Mouse (Mus musculus): ENCODE results near the gene Rgmb. TPM values are rescaled to one million over a fixed set of nuclear protein-coding genes. Genes with fewer than 3 reads are reported as not detected.
A peak's percentile ranks its signal among the peaks of the same experiment; 100 is the strongest.

Rgmb gene
- polyA plus RNA-seq, 1 experiment from 2014 or later: 20.0 TPM

- Histone ChIP-seq H3K27ac (peak overlapping the region; percentile 85), H3K4me2 (replicated peaks) (peak overlapping the region; percentile 43), H3K4me1 (peaks cover 69% of the 10 kb centered on the region)
Measured at GRCm38 (mm10) chr17:15808015-15808414, 22.8 kb downstream of the Rgmb start.

GRCm38 (mm10) chr17:15807295-15807984, 23.4 kb downstream of the Rgmb start:
- WGBS: 86% methylated on average over 23 of the region's 23 CpGs
- H3K27me3 ChIP-seq: no peaks in the 10 kb centered on the region
- peaks cover 18% of the 10 kb centered on the region for H3K36me3 ChIP-seq
- no peak overlapping the region for H3K4me3 ChIP-seq
- H3K4me1 ChIP-seq: peaks cover 64% of the 10 kb centered on the region
- H3K9me3 ChIP-seq: no peaks in the 10 kb centered on the region
- ATAC-seq (ENCODE audit: low FRiP score, low read depth): peak; percentile 28; the same call in 1 of the 2 replicates
- H3K27ac ChIP-seq: no peak overlapping the region
- H3K9ac ChIP-seq: no peak overlapping the region
- no peak overlapping the region for H3K4me2 ChIP-seq (replicated peaks)

More at GRCm38 (mm10) chr17:15808015-15808414, 22.8 kb downstream of the Rgmb start:
- no peak overlapping the region for H3K9ac ChIP-seq
- H3K9me3 ChIP-seq: no peaks in the 10 kb centered on the region
- H3K4me3 ChIP-seq: no peak overlapping the region
- 53% methylated on average over 4 of the region's 4 CpGs for WGBS
- H3K36me3 ChIP-seq: peaks cover 18% of the 10 kb centered on the region
- no peaks in the 10 kb centered on the region for H3K27me3 ChIP-seq
- ATAC-seq (ENCODE audit: low FRiP score, low read depth): no peak

- Histone ChIP-seq H3K4me2 (replicated peaks) (no peak overlapping the region), H3K27ac (no peak overlapping the region), H3K4me1 (peaks cover 32% of the 10 kb centered on the region), H3K36me3 (peaks cover 18% of the 10 kb centered on the region), H3K9ac (no peak overlapping the region), H3K27me3 (no peaks in the 10 kb centered on the region), H3K9me3 (no peaks in the 10 kb centered on the region), H3K4me3 (no peak overlapping the region)
- 47% methylated on average over 15 of the region's 15 CpGs for WGBS
- no peak for ATAC-seq (ENCODE audit: low FRiP score, low read depth)
Measured at GRCm38 (mm10) chr17:15804008-15804812, 26.6 kb downstream of the Rgmb start.

- Histone ChIP-seq H3K36me3 (no peaks in the 10 kb centered on the region), H3K9ac (no peak overlapping the region), H3K9me3 (no peaks in the 10 kb centered on the region; the same call in 1 of the 2 replicates), H3K27ac (no peak overlapping the region), H3K4me2 (replicated peaks) (no peak overlapping the region), H3K27me3 (no peaks in the 10 kb centered on the region), H3K4me3 (no peak overlapping the region), H3K4me1 (no peaks in the 10 kb centered on the region)
- 70% methylated on average over 3 of the region's 3 CpGs for WGBS
- ATAC-seq (ENCODE audit: low FRiP score, low read depth): no peak
Measured at GRCm38 (mm10) chr17:15799195-15799793, 31.5 kb downstream of the Rgmb start.

GRCm38 (mm10) chr17:15790716-15791115, 40.1 kb downstream of the Rgmb start:
- Histone ChIP-seq H3K4me3 (no peak overlapping the region), H3K36me3 (no peaks in the 10 kb centered on the region), H3K27ac (no peak overlapping the region), H3K4me2 (replicated peaks) (no peak overlapping the region), H3K9me3 (0 out of 2 replicates have a peak, but pooled peaks cover 2% of the 10 kb centered on the region), H3K9ac (no peak overlapping the region), H3K4me1 (no peaks in the 10 kb centered on the region), H3K27me3 (no peaks in the 10 kb centered on the region)
- ATAC-seq (ENCODE audit: low FRiP score, low read depth): no peak
- WGBS: 88% methylated on average over 8 of the region's 8 CpGs

GRCm38 (mm10) chr17:15787036-15787435, 43.8 kb downstream of the Rgmb start:
- H3K4me3 ChIP-seq: no peak overlapping the region
- WGBS: 28% methylated on average over 3 of the region's 3 CpGs
- no peak overlapping the region for H3K4me2 ChIP-seq (replicated peaks)
- H3K27me3 ChIP-seq: no peaks in the 10 kb centered on the region
- no peak for ATAC-seq (ENCODE audit: low FRiP score, low read depth)
- no peaks in the 10 kb centered on the region for H3K4me1 ChIP-seq
- H3K36me3 ChIP-seq: no peaks in the 10 kb centered on the region
- 0 out of 2 replicates have a peak, but pooled peaks cover 2% of the 10 kb centered on the region for H3K9me3 ChIP-seq
- no peak overlapping the region for H3K27ac ChIP-seq
- H3K9ac ChIP-seq: no peak overlapping the region

GRCm38 (mm10) chr17:15777979-15778378, 52.9 kb downstream of the Rgmb start:
- Histone ChIP-seq H3K4me1 (no peaks in the 10 kb centered on the region), H3K36me3 (0 out of 2 replicates have a peak, but pooled peaks cover under 1% of the 10 kb centered on the region), H3K4me3 (no peak overlapping the region), H3K27ac (no peak overlapping the region), H3K9me3 (no peaks in the 10 kb centered on the region), H3K4me2 (replicated peaks) (no peak overlapping the region), H3K27me3 (no peaks in the 10 kb centered on the region), H3K9ac (no peak overlapping the region)
- WGBS: 63% methylated on average over 6 of the region's 6 CpGs
- ATAC-seq (ENCODE audit: low FRiP score, low read depth): no peak

- 80% methylated on average over 5 of the region's 5 CpGs for WGBS
- no peak overlapping the region for H3K9ac ChIP-seq
- H3K27me3 ChIP-seq: no peaks in the 10 kb centered on the region
- H3K36me3 ChIP-seq: peaks cover 9% of the 10 kb centered on the region
- ATAC-seq (ENCODE audit: low FRiP score, low read depth): no peak
- no peak overlapping the region for H3K4me3 ChIP-seq
- no peaks in the 10 kb centered on the region for H3K9me3 ChIP-seq
- H3K4me1 ChIP-seq: no peaks in the 10 kb centered on the region
- H3K27ac ChIP-seq: no peak overlapping the region
- H3K4me2 ChIP-seq (replicated peaks): no peak overlapping the region
Measured at GRCm38 (mm10) chr17:15776349-15776748, 54.5 kb downstream of the Rgmb start.

GRCm38 (mm10) chr17:15774565-15775215, 56.1 kb downstream of the Rgmb start:
- no peak for ATAC-seq (ENCODE audit: low FRiP score, low read depth)
- Histone ChIP-seq H3K9me3 (no peaks in the 10 kb centered on the region), H3K9ac (no peak overlapping the region), H3K4me2 (replicated peaks) (no peak overlapping the region), H3K27me3 (no peaks in the 10 kb centered on the region), H3K36me3 (peaks cover 24% of the 10 kb centered on the region), H3K27ac (no peak overlapping the region), H3K4me1 (no peaks in the 10 kb centered on the region), H3K4me3 (no peak overlapping the region)
- WGBS: 83% methylated on average over 5 of the region's 5 CpGs

- Histone ChIP-seq H3K4me3 (no peak overlapping the region), H3K36me3 (peaks cover 27% of the 10 kb centered on the region), H3K9ac (no peak overlapping the region), H3K9me3 (no peaks in the 10 kb centered on the region), H3K4me1 (no peaks in the 10 kb centered on the region), H3K27me3 (no peaks in the 10 kb centered on the region), H3K4me2 (replicated peaks) (no peak overlapping the region), H3K27ac (no peak overlapping the region)
- WGBS: 84% methylated on average over 6 of the region's 6 CpGs
- no peak for ATAC-seq (ENCODE audit: low FRiP score, low read depth)
Measured at GRCm38 (mm10) chr17:15773956-15774355, 56.9 kb downstream of the Rgmb start.

GRCm38 (mm10) chr17:15769081-15769724, 61.6 kb downstream of the Rgmb start:
- no peaks in the 10 kb centered on the region for H3K27me3 ChIP-seq
- no peak overlapping the region for H3K4me2 ChIP-seq (replicated peaks)
- no peaks in the 10 kb centered on the region for H3K4me1 ChIP-seq
- peaks cover 66% of the 10 kb centered on the region for H3K36me3 ChIP-seq
- H3K9me3 ChIP-seq: no peaks in the 10 kb centered on the region
- no peak overlapping the region for H3K4me3 ChIP-seq
- WGBS: 78% methylated on average over 7 of the region's 7 CpGs
- no peak overlapping the region for H3K27ac ChIP-seq
- H3K9ac ChIP-seq: no peak overlapping the region
- ATAC-seq (ENCODE audit: low FRiP score, low read depth): no peak
